Mouse (Mus musculus): ENCODE data around the gene Hist1h3e. TPM values are rescaled to one million over a fixed set of nuclear protein-coding genes. Genes with fewer than 3 reads are reported as not detected.
A peak's percentile ranks its signal among the peaks of the same experiment; 100 is the strongest.

The Hist1h3e gene
- polyA plus RNA-seq, 1 experiment, result 30.0 TPM

DNA sequence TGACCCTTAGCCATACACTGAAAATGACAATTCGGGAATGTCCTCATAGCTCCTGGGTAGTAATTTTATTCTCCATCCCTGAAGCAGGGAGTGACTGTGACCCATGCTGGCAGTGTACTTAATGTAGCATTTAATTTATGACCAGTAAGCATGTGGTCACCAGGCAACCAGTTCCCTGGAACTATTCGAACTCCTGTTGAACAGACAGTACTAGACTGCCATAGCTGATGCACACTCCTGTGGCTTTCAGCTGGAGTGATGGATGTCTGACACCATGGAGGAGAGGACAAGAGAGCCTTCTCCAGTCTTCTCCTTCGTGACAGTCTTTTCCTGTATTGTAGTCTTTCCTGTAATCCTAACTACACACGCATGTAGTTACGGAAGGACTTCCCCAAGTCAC is 33.2 kb downstream of the Hist1h3e start:
- WGBS, result 85% methylated on average over 5 of the region's 5 CpGs
- DNase-seq (ENCODE audit: low read depth, low spot score), result no peak

DNA sequence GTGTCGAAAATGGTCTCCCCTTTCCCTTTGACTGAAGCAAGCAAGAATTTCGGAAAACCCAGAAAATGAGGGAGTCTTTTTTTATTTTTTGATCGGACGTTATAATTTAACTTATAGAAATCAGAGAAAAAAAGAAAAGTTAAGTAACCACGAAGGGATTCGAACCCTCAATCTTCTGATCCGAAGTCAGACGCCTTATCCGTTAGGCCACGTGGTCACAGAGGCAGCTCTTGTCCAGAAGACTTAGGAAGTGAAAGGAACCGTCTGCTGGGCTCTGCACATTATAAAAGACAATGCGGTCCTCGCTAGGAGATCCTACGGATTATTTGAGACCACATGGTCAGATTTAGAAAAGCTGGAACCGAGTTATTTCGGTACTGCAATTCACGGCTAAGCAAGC is 35.9 kb downstream of the Hist1h3e start:
- under 1% methylated on average over 17 of the region's 17 CpGs for WGBS
- DNase-seq (ENCODE audit: low read depth, low spot score), result peak; percentile 70

DNA sequence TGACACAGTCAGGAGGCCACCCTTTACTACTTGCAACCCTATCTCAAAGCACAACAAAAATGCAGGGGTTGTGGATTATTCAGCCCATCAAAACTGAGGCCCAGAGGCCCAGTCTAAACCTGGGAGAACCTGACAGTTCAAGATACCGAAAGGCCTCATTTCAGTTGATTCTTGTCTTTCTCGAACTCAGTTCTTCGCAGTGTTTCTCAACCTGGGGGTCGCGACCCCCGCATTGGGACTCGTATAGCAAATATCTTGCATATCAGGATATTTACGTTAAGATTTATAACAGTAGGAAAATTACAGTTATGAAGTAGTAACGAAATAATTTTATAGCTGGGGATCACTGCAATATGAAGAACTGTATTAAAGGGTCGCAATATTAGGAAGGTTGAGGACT is 36.3 kb downstream of the Hist1h3e start:
- 8% methylated on average over 10 of the region's 10 CpGs for WGBS
- no peak for DNase-seq (ENCODE audit: low read depth, low spot score)

DNA sequence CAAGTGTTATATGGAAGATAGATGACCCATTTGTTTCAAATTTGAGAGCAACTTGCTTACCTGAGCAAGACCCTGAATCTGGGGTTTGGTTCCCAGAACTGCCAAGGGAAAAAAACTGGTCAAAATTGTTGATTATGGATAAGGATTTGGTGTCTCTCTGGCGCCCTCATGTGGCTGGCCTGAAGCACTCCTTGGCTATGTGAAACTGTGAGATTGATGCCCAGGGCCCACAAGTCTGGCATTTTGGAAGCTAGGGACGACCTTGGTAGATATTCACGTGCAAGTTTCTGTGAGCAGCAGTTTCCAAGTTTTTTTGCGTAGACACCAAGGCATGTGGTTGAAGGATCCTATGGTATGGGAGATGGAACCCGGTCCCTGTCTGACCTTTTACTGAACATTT is 37.5 kb downstream of the Hist1h3e start:
- DNase-seq (ENCODE audit: low read depth, low spot score), result no peak
- 14% methylated on average over 5 of the region's 5 CpGs for WGBS

DNA sequence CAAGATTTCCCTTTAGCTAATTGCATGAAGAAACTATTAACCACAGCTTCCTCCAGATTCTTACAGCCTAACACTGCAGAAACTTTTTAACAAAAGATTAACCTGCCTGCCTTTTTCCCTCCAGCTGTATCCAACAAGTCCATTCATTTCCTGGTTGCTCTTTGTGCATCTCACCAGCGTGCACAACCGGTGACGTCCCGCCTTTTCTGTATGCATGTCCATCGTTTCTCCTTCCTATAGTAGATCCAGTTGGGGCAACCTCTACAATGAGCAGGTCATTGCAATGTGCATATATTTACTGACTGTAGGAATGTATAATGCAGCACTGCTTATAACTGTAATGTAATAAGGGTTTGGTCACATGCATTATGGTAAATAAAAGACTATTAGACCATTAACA is 38.2 kb downstream of the Hist1h3e start:
- 26% methylated on average over 5 of the region's 5 CpGs for WGBS
- DNase-seq (ENCODE audit: low read depth, low spot score), result no peak

DNA sequence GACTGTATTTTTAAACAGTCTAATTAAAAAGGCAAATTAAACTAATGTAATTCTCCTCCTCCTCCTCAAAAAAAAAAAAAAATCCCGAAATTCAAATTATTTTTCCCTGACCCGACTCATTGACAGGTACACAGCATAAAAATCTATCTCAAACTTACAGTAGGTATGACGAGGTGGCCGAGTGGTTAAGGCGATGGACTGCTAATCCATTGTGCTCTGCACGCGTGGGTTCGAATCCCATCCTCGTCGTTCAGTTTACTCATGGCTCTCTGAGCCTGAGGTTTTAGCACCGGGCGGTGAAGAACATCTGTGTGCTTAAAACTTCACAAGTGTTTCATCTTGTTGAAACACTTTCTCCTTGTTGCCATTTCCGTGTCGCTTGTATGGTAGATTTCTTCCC is 40.5 kb downstream of the Hist1h3e start:
- no peak for DNase-seq (ENCODE audit: low read depth, low spot score)
- WGBS, result 3% methylated on average over 14 of the region's 14 CpGs

DNA sequence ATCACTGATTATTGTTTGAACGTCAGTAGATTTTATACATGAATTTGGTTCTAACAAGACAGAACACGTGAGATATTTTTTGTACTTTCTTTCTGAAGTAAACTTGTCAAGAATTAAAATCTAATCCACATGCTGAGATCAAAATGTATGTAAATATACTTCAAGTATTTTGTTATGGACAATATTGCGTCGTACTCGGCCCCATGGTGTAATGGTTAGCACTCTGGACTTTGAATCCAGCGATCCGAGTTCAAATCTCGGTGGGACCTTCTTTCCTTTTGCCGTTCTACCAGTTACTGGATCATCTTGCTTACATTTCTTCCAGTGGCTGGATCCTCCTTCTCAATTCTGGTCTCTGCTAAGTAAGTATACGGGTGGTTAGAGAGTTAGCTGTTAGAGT is 42.8 kb downstream of the Hist1h3e start:
- DNase-seq (ENCODE audit: low read depth, low spot score), result peak; percentile 45
- under 1% methylated on average over 10 of the region's 10 CpGs for WGBS

DNA sequence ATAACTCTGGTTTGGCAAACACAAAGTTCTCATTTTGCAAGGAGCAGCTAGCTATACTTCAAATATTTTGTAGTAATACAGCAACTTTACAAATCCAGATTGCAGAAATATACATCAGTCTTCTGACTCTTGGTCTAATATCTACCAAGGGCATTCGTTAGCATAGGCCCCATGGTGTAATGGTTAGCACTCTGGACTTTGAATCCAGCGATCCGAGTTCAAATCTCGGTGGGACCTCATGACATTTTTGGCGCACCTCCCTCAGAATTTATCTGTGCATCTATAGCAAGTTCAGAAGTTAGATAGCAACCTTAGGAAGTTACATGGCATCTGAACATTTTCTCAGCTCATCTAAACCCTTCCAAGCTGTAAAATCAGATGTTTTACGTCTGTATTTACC is 43.3 kb downstream of the Hist1h3e start:
- DNase-seq (ENCODE audit: low read depth, low spot score), result peak; percentile 55
- 0% methylated on average over 6 of the region's 6 CpGs for WGBS

DNA sequence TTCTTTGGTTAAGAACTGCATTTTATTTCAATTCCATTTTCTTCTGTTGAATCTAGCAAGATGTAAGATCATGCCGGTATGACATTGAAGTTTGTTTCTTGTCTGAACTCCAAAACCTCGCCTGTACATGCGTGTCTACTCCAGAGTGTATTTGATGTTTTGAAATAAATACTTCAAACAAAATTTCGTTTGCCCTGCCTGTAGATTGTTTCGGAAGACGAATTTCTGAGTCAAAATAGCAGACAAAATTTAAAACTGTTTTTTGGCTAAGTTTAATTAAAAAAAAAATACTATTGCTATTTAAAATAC is 43.9 kb downstream of the Hist1h3e start:
- DNase-seq (ENCODE audit: low read depth, low spot score), result no peak
- WGBS, result 1% methylated on average over 6 of the region's 6 CpGs

DNA sequence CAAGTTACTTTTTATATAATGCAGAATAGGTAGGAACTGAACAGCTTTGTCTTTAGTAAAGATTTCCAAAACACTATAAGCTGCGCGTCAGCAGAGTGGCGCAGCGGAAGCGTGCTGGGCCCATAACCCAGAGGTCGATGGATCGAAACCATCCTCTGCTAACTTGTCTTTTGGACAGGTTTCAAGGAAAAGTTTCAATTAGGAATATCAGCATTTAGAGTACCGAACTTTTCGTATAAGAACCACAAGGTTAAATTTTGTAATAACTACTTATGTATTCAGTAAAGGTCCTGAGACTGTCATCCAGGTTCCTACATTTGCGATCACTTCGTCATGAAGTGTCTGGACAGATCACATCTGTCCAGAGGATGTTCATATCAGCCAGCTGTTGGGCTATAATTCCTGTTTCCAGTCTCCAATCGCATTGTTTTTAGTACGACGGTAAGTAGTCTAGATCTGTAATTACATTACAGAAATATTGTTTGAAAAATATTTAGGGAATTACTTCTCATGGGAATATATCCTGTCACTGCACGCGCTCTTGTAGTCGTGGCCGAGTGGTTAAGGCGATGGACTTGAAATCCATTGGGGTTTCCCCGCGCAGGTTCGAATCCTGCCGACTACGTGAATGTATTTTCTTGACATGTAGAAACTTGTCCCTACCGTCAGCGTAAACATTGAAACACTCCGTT is 44.4 kb downstream of the Hist1h3e start:
- peak; percentile 57 for DNase-seq (ENCODE audit: low read depth, low spot score)
- under 1% methylated on average over 27 of the region's 27 CpGs for WGBS

DNA sequence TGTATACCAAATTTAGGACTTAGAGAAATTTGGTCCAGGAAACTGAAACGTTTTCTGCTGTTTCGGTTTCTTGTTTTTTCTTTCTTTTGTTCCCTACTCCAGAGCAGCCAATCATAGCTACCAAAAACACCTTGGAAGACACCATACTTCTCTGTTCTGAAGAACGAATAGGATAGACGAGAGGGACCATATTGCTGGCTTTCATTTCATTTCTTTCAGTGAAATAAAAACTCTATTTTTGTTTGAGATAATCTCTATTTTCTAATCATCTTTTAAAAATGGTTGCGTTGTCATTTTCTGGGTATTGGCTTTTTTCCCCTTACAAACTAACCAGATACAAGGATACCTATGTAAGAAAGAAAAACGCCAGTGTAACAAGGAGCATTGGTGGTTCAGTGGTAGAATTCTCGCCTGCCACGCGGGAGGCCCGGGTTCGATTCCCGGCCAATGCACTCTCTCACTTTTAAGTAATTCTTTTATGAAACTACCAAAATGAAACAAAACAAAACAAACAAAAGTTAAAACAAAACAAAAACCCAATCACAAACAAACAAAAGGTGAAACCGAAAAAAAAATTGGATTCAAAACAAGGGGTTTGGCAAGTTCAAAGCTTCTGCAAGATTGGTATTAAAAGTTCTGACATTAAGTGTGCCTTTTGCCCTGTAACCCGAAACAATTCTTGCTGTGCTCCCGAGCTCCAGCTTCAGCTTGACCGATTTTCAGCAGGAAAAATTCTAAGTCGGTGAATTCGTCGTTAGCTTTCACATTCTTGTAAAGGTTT is 45.2 kb downstream of the Hist1h3e start:
- peak; percentile 63 for DNase-seq (ENCODE audit: low read depth, low spot score)
- WGBS, result under 1% methylated on average over 19 of the region's 19 CpGs

DNA sequence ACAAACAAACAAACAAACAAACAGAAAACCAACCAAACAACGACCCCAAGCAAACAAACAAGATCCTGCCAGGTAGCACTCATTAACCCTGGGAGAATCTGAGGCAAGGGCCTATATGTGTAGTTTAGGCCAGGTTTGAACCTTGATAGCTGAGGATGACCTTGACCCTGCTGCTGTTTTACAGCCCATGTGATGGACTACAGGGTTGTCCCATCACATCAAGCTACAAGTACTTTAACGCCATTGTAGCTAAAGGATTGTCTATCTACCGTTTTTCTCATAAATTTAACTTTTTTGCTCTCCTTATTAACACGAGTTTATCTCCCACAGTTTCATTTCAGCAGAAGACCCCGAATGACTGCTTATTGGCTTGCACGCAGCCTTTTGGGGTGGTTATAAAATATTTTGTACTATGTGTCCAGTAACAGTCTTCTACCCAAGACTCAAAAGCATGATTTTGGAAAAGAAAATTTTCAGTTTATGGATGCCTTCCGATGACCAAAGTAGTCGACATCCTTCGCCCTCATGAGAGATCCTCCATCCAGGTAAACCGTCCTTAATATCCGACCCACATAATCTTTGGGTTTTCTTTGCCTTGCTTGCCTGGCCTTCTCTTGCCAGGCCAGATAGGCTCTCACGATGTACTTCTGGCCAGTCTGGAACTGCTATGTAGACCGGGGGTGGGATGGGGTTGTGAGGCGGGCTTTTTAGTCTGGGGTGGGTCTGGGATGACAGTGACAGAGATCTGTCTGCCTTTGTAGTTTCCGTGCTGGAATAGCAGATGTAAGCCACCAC is 46.1 kb downstream of the Hist1h3e start:
- 58% methylated on average over 15 of the region's 15 CpGs for WGBS
- no peak for DNase-seq (ENCODE audit: low read depth, low spot score)

DNA sequence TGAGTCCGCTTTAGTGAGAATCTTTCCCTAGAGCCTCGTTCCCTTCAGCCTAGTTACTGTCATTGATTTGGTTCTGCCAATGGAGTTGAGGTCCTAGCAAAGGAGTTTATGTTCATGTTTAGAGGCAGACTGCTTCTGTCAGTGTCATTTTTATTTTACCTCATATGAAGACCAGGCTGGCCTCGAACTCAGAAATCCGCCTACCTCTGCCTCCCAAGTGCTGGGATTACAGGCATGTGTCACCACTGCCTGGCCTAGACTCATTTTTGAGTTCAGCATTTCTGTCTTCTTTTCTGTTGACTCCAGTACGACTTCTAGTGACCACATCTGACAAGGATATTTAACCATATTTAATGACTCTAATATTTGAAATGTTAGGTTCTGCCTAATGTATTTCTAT is 46.9 kb downstream of the Hist1h3e start:
- 86% methylated on average over 5 of the region's 5 CpGs for WGBS

DNA sequence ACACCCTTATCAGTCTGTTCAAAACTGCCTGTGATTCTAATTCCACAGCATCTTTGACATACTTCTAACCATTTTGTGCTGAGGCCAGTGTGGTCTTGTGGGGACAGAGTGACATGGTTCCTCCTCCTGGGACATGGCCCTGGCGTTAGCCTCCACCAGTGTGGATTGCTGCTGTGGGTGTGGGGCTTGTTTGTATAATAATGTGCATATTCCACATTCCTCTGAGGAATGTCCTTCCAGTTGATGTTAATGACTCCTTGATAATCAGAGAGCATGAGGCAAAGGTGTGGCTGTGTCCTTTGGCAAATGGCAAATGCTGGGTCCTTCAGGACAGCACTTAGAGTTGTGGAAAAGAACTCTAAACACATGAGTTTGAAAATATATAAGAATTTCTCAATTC is 48.7 kb downstream of the Hist1h3e start:
- WGBS, result 81% methylated on average over 1 of the region's 1 CpGs
- no peak for DNase-seq (ENCODE audit: low read depth, low spot score)

More for the DNA sequence above, 46.9 kb downstream of the Hist1h3e start:
- no peak for DNase-seq (ENCODE audit: low read depth, low spot score)

Other genes starting within 250 kb of the Hist1h3e start
- 1.1 and 1.7 TPM in 2 replicates for gene Zfp322a, start 193.2 kb downstream of the Hist1h3e start, polyA plus RNA-seq (2012; rRNA removed)
- 2.9 and 3.1 TPM in 2 replicates for gene Abt1, start 138.5 kb downstream of the Hist1h3e start, polyA plus RNA-seq (2012; rRNA removed)
- gene Btn1a1, start 96.5 kb downstream of the Hist1h3e start, polyA plus RNA-seq (2012; rRNA removed), result 0.07 and 0.17 TPM in 2 replicates
- gene Btn2a2, start 73.5 kb downstream of the Hist1h3e start, polyA plus RNA-seq (2012; rRNA removed), result 0.09 TPM in 1 of 2 replicates, not detected in the other
- 27.9 and 42.9 TPM in 2 replicates for gene Hist1h4h, start 31.3 kb downstream of the Hist1h3e start, polyA plus RNA-seq (2012; rRNA removed)
- gene Hist1h2af, start 28.5 kb downstream of the Hist1h3e start, polyA plus RNA-seq (2012; rRNA removed), result 64.4 and 250 TPM in 2 replicates
- 30.9 and 39.2 TPM in 2 replicates for gene Hist1h3g, start 26.9 kb downstream of the Hist1h3e start, polyA plus RNA-seq (2012; rRNA removed)
- gene Hist1h2bh, start 19.0 kb downstream of the Hist1h3e start, polyA plus RNA-seq (2012; rRNA removed), result 5.2 and 6.8 TPM in 2 replicates
- 5.9 and 7.1 TPM in 2 replicates for gene Hist1h3f, start 18.3 kb downstream of the Hist1h3e start, polyA plus RNA-seq (2012; rRNA removed)
- 27.0 and 31.0 TPM in 2 replicates for gene Hist1h4f, start 10.7 kb downstream of the Hist1h3e start, polyA plus RNA-seq (2012; rRNA removed)
- gene Hist1h1d, start 9.1 kb downstream of the Hist1h3e start, polyA plus RNA-seq (2012; rRNA removed), result 0.40 and 0.43 TPM in 2 replicates
- 8.9 and 10.5 TPM in 2 replicates for gene Hist1h2ae, start 8.9 kb upstream of the Hist1h3e start, polyA plus RNA-seq (2012; rRNA removed)
- gene Hist1h2bg, start 9.0 kb upstream of the Hist1h3e start, polyA plus RNA-seq (2012; rRNA removed), result 29.0 and 42.0 TPM in 2 replicates
- 9.1 and 18.1 TPM in 2 replicates for gene Hist1h2bf, start 11.8 kb upstream of the Hist1h3e start, polyA plus RNA-seq (2012; rRNA removed)
- 3.6 and 7.5 TPM in 2 replicates for gene Hist1h2ad, start 12.0 kb upstream of the Hist1h3e start, polyA plus RNA-seq (2012; rRNA removed)
- 9.5 and 13.9 TPM in 2 replicates for gene Hist1h3d, start 13.4 kb upstream of the Hist1h3e start, polyA plus RNA-seq (2012; rRNA removed)
- gene Hist1h4d, start 19.2 kb upstream of the Hist1h3e start, polyA plus RNA-seq (2012; rRNA removed), result 13.6 and 13.7 TPM in 2 replicates
- 1.9 and 2.5 TPM in 2 replicates for gene Hist1h2be, start 58.8 kb upstream of the Hist1h3e start, polyA plus RNA-seq (2012; rRNA removed)
- gene Hist1h1e, start 60.2 kb upstream of the Hist1h3e start, polyA plus RNA-seq (2012; rRNA removed), result 2.7 and 3.1 TPM in 2 replicates
- 1.2 TPM in 2 replicates for gene Hist1h2ac, start 121.6 kb upstream of the Hist1h3e start, polyA plus RNA-seq (2012; rRNA removed)
- 279 and 296 TPM in 2 replicates for gene Hist1h2bc, start 121.8 kb upstream of the Hist1h3e start, polyA plus RNA-seq (2012; rRNA removed)
- gene Hist1h1t, start 133.4 kb upstream of the Hist1h3e start, polyA plus RNA-seq (2012; rRNA removed), result not detected in 2 replicates
- gene Hist1h4c, start 136.1 kb upstream of the Hist1h3e start, polyA plus RNA-seq (2012; rRNA removed), result 16.9 and 21.6 TPM in 2 replicates
- gene Hfe, start 148.5 kb upstream of the Hist1h3e start, polyA plus RNA-seq (2012; rRNA removed), result 6.3 and 7.7 TPM in 2 replicates
- 50.3 and 59.2 TPM in 2 replicates for gene Hist1h1c, start 176.4 kb upstream of the Hist1h3e start, polyA plus RNA-seq (2012; rRNA removed)
- 19.7 and 24.7 TPM in 2 replicates for gene Hist1h3c, start 183.2 kb upstream of the Hist1h3e start, polyA plus RNA-seq (2012; rRNA removed)
- gene Hist1h2bb, start 184.4 kb upstream of the Hist1h3e start, polyA plus RNA-seq (2012; rRNA removed), result 13.5 and 18.0 TPM in 2 replicates
- gene Hist1h2ab, start 188.8 kb upstream of the Hist1h3e start, polyA plus RNA-seq (2012; rRNA removed), result 17.4 and 19.2 TPM in 2 replicates
- 22.1 and 33.6 TPM in 2 replicates for gene Hist1h3b, start 189.9 kb upstream of the Hist1h3e start, polyA plus RNA-seq (2012; rRNA removed)
- gene Hist1h4b, start 194.6 kb upstream of the Hist1h3e start, polyA plus RNA-seq (2012; rRNA removed), result 18.1 and 21.3 TPM in 2 replicates
- 13.1 and 21.1 TPM in 2 replicates for gene Hist1h4a, start 198.9 kb upstream of the Hist1h3e start, polyA plus RNA-seq (2012; rRNA removed)
- 16.1 and 17.5 TPM in 2 replicates for gene Hist1h3a, start 200.0 kb upstream of the Hist1h3e start, polyA plus RNA-seq (2012; rRNA removed)
- 1.3 and 1.4 TPM in 2 replicates for gene Hist1h1a, start 201.3 kb upstream of the Hist1h3e start, polyA plus RNA-seq (2012; rRNA removed)
- gene Trim38, start 207.5 kb upstream of the Hist1h3e start, polyA plus RNA-seq (2012; rRNA removed), result 0.71 and 4.1 TPM in 2 replicates
- gene Slc17a2, start 244.6 kb upstream of the Hist1h3e start, polyA plus RNA-seq (2012; rRNA removed), result 0.07 TPM in 1 of 2 replicates, not detected in the other